Mouse (Mus musculus) adrenal gland, adult 8-10 months (tissue): Measurements from ENCODE around the gene Cd33. TPM values are rescaled to one million over a fixed set of nuclear protein-coding genes. Genes with fewer than 3 reads are reported as not detected.

Experiments used
- DNase-seq: peaks from one replicate; pipeline ENCODE4 v3.0.0; 2022
- total RNA-seq, 4 experiments: library from RNA; stranded (reverse); gene quantifications; 2 replicates each; pipeline ENCODE4 v1.2.4; 2022

Cd33 gene
- total RNA-seq, 4 experiments from 2014 or later = 4.0 to 7.3 (median 5.9) TPM

- DNase-seq = no peak
Observed at GRCm38 (mm10) chr7:43512519-43512918, 31.7 kb downstream of the Cd33 start.

- no peak for DNase-seq
Observed at GRCm38 (mm10) chr7:43511707-43512478, 32.3 kb downstream of the Cd33 start.

- DNase-seq = peak; percentile 18
Observed at GRCm38 (mm10) chr7:43495343-43496021, 48.7 kb downstream of the Cd33 start.

GRCm38 (mm10) chr7:43490861-43491260 is 53.4 kb downstream of the Cd33 start:
- no peak for DNase-seq

- DNase-seq = no peak
Observed at GRCm38 (mm10) chr7:43490182-43490584, 54.0 kb downstream of the Cd33 start.

- no peak for DNase-seq
Observed at GRCm38 (mm10) chr7:43489631-43490125, 54.5 kb downstream of the Cd33 start, which contains the start of gene Iglon5. TSS of gene Iglon5 (minus strand) at chr7:43490075.

- no peak for DNase-seq
Observed at GRCm38 (mm10) chr7:43488646-43489045, 55.6 kb downstream of the Cd33 start.

GRCm38 (mm10) chr7:43483236-43483635 is 61.0 kb downstream of the Cd33 start:
- DNase-seq = no peak

- no peak for DNase-seq
Observed at GRCm38 (mm10) chr7:43482090-43482716, 62.0 kb downstream of the Cd33 start.

GRCm38 (mm10) chr7:43481191-43481590 is 63.0 kb downstream of the Cd33 start:
- DNase-seq = no peak

- no peak for DNase-seq
Observed at GRCm38 (mm10) chr7:43476376-43476775, 67.9 kb downstream of the Cd33 start.

GRCm38 (mm10) chr7:43475706-43476105 is 68.5 kb downstream of the Cd33 start:
- no peak for DNase-seq

Other genes with a start within 250 kb of the Cd33 start
- gene Zfp715, start 231.1 kb downstream of the Cd33 start, total RNA-seq = 10 to 100 TPM; 19.4 to 29.3 (median 24.1) TPM
- gene Siglecf, start 193.1 kb downstream of the Cd33 start, total RNA-seq = not detected
- gene Siglecg, start 136.2 kb downstream of the Cd33 start, total RNA-seq = under 1 TPM; 0.12 to 0.52 (median 0.38) TPM
- not detected for gene Lim2, start 116.8 kb downstream of the Cd33 start, total RNA-seq
- gene Nkg7, start 107.4 kb downstream of the Cd33 start, total RNA-seq = 1 to 10 TPM in 3 of 4 experiments, under 1 TPM in 1; 0.77 to 1.3 (median 1.1) TPM
- gene Cldnd2, start 103.6 kb downstream of the Cd33 start, total RNA-seq = not detected
- gene Etfb, start 100.3 kb downstream of the Cd33 start, total RNA-seq = 100 to 1,000 TPM; 286 to 399 (median 360) TPM
- gene Gm45233, start 100.3 kb downstream of the Cd33 start, total RNA-seq = 1 to 10 TPM in 1 of 4 experiments, under 1 TPM in 2, not detected in 1; 0.35 to 3.3 (median 0.80) TPM
- 1 to 10 TPM; 1.3 to 4.3 (median 3.1) TPM for gene Vsig10l, start 81.3 kb downstream of the Cd33 start, total RNA-seq
- gene Iglon5, start 54.4 kb downstream of the Cd33 start, total RNA-seq = 1 to 10 TPM; 2.9 to 4.8 (median 3.6) TPM
- gene 4931406B18Rik, start 38.5 kb downstream of the Cd33 start, total RNA-seq = not detected
- gene Zfp658, start 17.8 kb upstream of the Cd33 start, total RNA-seq = 1 to 10 TPM; 2.8 to 4.1 (median 3.5) TPM
- gene Zfp719, start 35.2 kb upstream of the Cd33 start, total RNA-seq = 10 to 100 TPM; 17.8 to 22.1 (median 19.4) TPM
- not detected for gene Zfp819, start 62.7 kb upstream of the Cd33 start, total RNA-seq
- under 1 TPM in 3 of 4 experiments, not detected in 1; 0.15 to 0.22 (median 0.19) TPM for gene Ceacam18, start 90.3 kb upstream of the Cd33 start, total RNA-seq
- 1 to 10 TPM; 2.3 to 4.3 (median 3.5) TPM for gene Siglece, start 115.7 kb upstream of the Cd33 start, total RNA-seq
- 10 to 100 TPM; 11.5 to 13.4 (median 12.6) TPM for gene Ctu1, start 127.6 kb upstream of the Cd33 start, total RNA-seq
- not detected for gene Klk14, start 146.0 kb upstream of the Cd33 start, total RNA-seq
- under 1 TPM in 2 of 4 experiments, not detected in 2; 0.15 to 0.16 TPM for gene Klk13, start 168.1 kb upstream of the Cd33 start, total RNA-seq
- not detected for gene Klk12, start 224.5 kb upstream of the Cd33 start, total RNA-seq
- under 1 TPM in 1 of 4 experiments, not detected in 3; 0.32 TPM for gene Klk11, start 230.2 kb upstream of the Cd33 start, total RNA-seq
- under 1 TPM; 0.23 to 0.68 (median 0.52) TPM for gene Klk10, start 236.6 kb upstream of the Cd33 start, total RNA-seq
- not detected for gene Klk9, start 247.5 kb upstream of the Cd33 start, total RNA-seq